Mouse (Mus musculus): ENCODE data around the gene Gfra1.

Gene Gfra1

DNA sequence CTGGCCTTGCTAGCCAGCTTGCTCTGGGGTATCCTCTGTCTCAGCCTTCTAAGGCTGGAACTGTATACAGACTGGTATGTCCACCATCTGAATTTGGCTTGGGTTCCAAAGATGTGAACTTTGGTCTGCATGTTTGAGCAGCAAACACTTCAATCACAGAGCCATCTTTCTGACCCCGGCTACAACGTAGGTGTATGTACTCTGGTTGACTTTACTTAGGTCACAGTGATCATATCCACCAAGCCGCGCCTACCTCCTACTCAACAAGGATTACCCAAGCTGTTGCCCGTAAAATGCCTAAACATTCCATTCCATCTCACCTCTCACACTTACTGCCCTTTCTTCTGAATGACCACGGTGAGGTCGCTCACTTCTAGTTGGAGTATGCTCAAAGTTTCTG lies 14.5 kb downstream of the Gfra1 start:
- no peak for DNase-seq

DNA sequence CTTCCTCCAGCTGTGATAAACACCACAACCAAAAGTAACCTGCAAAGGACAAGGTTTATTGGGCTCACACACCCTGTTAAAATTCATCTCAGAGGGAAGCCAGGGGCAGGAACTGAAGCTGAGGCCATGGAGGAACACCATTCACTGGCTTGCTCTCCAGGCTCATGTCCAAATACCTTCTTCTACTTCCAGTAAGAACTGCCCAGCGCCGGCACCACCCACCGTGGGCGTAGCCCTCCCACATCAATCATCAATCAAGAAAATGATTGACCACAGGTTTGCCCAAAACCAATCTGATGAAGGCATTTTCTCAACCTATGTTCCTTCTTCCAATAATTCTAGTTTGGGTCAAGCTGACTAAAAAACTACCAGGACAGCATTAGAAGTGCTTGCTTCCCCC lies 16.9 kb downstream of the Gfra1 start:
- DNase-seq: no peak

- no peak for DNase-seq
These were observed 18.2 kb downstream of the Gfra1 start for GRCm38 (mm10) chr19:58437441-58438071.

GRCm38 (mm10) chr19:58436874-58437273 lies 18.8 kb downstream of the Gfra1 start:
- no peak for DNase-seq

DNA sequence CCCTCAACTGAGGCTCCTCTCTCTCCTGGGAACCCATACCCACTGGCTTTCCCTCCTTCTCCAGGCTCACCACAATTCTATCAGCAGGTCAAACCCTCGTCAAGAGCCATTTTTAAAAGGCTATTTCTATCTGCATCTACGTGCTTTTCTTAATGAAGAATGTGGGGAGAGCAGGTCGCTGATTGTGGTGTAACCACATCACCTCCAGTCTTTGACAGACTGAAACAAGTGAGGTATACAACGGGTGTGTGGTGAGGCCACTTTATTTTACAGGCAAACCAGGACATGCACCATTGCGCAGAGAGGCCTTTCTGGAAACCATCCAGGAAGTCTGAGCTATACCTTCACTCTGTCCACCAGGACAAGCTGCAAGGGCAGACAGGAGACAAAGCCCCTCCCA lies 19.8 kb downstream of the Gfra1 start:
- DNase-seq: no peak

GRCm38 (mm10) chr19:58432840-58433239 lies 22.9 kb downstream of the Gfra1 start:
- no peak for DNase-seq

DNA sequence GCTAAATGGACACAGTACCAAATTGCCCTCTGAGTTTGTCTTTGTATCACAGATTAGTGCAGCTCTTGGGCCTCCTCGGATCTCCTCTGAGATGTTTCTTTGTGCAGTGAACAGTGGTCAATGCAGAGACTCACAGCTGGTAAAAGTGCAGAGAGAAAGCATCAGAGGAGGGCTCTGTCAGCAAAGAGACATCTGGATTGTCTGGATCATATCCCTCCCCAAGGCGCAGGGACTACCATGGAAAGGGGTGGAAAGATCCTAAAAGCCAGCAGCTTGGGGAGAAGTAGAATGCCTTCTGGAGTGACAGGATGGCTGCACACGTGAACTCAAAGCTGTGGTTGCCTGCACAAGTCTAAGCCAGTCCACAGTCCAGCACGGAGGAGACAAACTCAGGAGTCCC lies 27.2 kb downstream of the Gfra1 start:
- DNase-seq: no peak

GRCm38 (mm10) chr19:58427348-58427747 lies 28.4 kb downstream of the Gfra1 start:
- DNase-seq: no peak

DNA sequence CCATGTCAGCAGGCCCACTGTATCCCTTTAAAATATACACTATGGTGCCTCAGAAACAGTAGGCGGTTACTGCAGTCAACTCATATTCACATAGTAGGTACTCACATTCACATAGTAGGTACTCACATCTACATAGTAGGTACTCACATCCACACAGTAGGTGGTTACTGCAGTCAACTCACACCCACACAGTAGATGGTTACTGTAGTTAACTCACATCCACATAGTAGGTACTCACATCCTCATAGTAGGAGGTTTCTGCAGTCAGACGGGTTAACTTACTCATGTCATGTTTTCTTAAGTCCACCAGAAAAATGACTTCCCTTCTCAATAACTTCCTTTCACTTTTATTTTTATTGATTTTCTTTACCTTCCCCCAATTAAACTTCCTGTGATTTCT lies 30.8 kb downstream of the Gfra1 start:
- DNase-seq: no peak

DNA sequence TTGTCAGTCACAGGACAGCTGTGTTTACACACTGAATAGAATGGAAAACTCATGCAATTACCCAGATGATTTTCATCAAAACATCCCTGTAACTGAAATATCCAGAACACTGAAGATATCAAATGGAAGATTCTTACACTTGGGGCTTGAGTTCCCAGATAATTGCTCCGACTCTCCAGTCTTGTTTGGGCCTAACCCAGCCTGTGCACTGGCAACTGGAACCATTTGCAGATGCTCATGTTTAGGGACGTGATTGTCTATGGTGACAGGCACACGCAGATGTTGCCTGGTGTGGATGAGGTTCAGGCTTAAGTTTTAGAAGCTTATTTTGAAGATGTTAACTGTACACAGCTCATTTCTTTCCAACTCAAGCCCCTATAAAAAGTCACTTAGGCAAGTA lies 31.5 kb downstream of the Gfra1 start:
- no peak for DNase-seq

DNA sequence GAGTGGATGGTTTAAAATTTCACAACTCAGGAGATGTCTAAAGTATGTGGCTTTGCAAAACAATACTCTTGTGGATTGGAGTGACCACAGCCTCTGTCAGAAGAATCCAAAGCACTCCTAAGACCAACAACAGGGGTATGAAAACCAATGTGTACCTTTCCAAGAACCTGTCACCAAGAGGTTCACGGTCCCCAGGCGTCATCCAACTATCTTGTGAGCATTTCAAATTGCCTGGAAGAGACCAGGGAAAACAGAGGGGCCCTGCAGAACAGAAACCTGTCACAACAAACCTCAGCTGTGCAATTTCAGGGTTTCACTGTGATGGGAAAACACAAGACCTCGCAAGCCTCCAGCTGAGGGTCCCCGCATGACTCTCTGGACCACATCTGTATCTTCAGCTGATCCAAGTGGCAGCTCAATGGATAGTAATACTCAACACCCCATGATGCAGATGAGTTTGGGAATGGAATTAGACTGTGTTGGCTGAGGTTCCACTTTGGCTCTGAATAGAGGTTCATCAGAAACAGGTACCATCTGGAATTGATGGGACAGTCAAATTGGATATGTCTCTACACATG lies 32.7 kb downstream of the Gfra1 start:
- no peak for DNase-seq

- DNase-seq: no peak
These were observed 36.0 kb downstream of the Gfra1 start for GRCm38 (mm10) chr19:58419685-58420084.

DNA sequence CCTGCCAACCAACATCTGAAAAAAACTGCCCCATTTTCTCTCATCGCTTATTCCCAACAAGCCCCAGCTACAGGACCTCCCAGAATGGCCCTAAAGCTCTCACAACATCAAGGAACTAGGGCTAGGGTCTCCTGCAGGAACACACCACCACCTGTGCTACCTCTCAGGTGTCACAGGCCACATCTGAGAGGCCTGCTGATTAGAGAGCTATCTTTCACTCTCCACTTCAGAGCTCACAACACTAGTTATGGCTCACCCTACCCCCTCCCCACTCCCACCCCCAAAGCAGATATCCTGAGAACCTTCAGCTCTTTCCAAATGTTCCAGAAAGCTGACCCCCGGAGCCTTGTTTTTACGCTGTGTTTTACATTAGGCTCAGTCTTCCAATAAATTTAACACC lies 36.4 kb downstream of the Gfra1 start:
- DNase-seq: no peak

GRCm38 (mm10) chr19:58415173-58415572 lies 40.5 kb downstream of the Gfra1 start:
- no peak for DNase-seq

GRCm38 (mm10) chr19:58414733-58415132 lies 41.0 kb downstream of the Gfra1 start:
- DNase-seq: no peak

DNA sequence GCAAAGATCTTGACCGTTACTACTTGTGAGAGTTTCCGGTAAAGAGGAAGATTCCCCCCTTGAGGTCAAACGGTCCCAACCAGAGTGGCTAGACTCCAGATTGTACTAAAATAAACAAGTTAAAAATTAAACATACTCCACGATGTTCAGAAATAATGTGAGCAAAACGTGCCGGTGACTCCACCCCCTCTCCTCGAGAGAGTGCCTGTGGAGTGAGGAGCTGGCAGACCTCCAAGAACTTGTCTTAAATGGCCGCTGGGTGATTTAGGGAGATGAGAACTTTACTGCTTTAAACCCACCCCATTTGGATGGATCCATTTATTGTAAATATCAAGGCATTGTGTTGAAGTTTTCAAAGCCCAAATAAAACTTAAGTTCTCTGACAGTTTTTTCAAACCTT lies 42.4 kb downstream of the Gfra1 start:
- DNase-seq: no peak

GRCm38 (mm10) chr19:58412811-58413210 lies 42.9 kb downstream of the Gfra1 start:
- no peak for DNase-seq

- no peak for DNase-seq
These were observed 49.0 kb downstream of the Gfra1 start for GRCm38 (mm10) chr19:58406726-58407125.

DNA sequence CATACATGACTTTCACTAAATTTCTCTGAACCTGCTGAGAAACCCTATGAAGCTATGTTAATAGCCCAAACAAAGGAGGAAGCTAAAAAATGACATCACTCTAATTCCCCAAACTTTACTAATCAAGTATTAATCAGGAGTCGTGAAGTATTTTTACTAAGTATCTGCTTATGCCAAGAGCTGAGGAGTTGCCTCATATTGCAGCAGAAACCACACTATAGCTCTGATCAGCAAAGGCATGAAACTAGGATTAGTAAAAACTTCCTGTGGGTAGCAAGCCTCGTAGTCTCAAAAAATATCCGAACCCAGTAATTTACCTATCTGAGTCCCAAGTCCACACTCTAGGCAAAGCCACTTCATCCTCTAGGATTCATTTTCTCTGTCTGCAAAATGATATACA lies 55.5 kb downstream of the Gfra1 start:
- no peak for DNase-seq

GRCm38 (mm10) chr19:58399166-58399565 lies 56.5 kb downstream of the Gfra1 start:
- no peak for DNase-seq

DNA sequence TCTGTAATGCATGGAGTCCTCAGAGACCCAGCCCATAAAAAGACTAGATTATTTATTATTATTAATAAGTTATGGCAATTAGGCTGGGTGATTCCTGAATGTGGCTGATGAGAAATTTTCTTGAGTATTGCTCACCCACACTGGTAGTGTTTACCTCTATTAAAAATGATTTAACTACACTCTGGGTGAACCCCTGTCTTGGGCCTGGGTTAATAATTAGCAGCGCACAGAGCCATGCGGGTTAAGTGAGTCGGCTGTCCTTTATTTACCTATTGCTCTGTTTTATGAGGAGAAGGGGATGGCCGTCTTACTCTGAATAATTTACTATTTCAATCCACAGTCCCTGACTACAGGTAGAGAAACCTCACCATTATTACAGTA lies 59.1 kb downstream of the Gfra1 start:
- no peak for DNase-seq

DNA sequence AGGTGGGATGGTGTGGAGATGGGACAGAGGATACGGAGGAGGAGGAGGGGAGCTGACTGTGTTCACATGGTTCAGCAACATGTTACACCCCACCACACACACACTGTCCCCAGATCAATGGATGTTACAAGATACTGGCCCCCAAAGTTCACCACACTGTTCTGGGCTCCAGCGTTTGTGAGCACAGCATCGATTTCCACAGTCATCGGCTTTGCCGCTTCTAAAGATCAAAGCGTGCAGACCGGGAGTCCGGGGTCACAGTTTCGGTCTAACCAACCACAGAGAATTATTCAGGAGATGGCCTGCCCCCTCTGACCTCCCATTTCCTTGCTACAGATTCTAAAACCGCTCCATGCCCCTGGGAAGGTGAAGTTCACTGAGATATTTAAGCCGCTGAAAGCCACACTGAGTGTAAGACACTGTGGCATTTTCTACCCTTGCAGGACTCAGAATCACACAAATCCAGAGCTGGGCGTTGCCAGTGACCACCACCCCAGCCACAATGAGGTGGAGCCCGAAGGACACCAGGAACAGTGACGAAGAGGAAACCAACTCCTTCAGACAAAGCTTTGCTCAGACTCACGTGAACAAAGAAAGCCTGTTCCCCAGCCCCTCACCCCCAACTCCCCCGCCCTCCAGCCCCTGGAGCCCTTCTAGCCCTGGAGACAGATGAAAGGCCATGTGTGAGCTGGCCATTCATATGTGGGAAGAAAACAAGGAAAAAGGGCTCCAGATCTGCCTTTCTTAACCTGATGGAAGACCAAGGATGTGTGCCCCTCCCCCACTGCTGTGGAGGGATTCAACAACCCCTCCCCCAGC lies 59.7 kb downstream of the Gfra1 start:
- DNase-seq: no peak

DNA sequence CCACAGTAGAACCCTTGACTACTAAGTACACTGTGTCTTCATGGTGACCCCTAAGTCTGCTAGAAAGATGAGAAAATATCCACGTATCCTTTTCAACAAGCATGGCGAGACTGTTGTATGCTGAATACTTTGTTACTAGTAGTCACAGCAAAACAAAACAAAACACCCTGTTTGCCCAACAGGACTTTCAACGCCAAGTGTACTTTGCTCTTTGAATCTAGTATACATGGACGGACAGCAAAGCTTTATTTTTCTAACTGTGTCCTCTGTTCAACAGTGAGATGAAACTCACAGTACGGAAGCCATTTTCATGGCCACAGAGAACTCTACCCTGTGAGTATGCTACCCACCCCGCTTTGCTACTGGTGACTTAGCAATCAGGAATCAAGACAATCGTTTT lies 62.6 kb downstream of the Gfra1 start:
- DNase-seq: no peak

GRCm38 (mm10) chr19:58391796-58392195 lies 63.9 kb downstream of the Gfra1 start:
- no peak for DNase-seq
